Mouse (Mus musculus) CH12.LX (cell line): Measurements from ENCODE around the gene Pdgfc.

ENCODE experiments used
- CTCF ChIP-seq, 2 experiments: IDR thresholded peaks in 1 of 2; conservative IDR thresholded peaks in 1 of 2; 2 replicates each; pipeline ENCODE4 v1.5.1; 2011 to 2012; ENCODE audit warnings: low read depth in 2 of 2, low read length in 2 of 2, improper control_type of control experiment in 1 of 2, inconsistent platforms in 1 of 2, mild to moderate bottlenecking in 1 of 2, moderate library complexity in 1 of 2
- EP300 ChIP-seq: IDR thresholded peaks from 2 replicates; pipeline ENCODE4 v1.6.1; 2011; ENCODE audit warnings: low read length, improper control_type of control experiment
- ETS1 ChIP-seq: conservative IDR thresholded peaks from 2 replicates; pipeline ENCODE4 v1.6.1; 2012; ENCODE audit warnings: low read depth, mild to moderate bottlenecking, inconsistent platforms, low read length, improper control_type of control experiment, moderate library complexity
- GABPA ChIP-seq: IDR thresholded peaks from 2 replicates; pipeline ENCODE4 v1.6.1; 2012; ENCODE audit warnings: low read depth, low read length, improper control_type of control experiment, inconsistent platforms; ENCODE audit not compliant: insufficient replicate concordance
- MYC ChIP-seq: IDR thresholded peaks from 2 replicates; pipeline ENCODE4 v1.6.1; 2011; ENCODE audit warnings: low read depth, mild to moderate bottlenecking, improper control_type of control experiment, low read length
- PAX5 ChIP-seq: IDR thresholded peaks from 2 replicates; pipeline ENCODE4 v1.6.1; 2012; ENCODE audit warnings: low read length, inconsistent platforms, mixed read lengths
- POLR2A ChIP-seq: IDR thresholded peaks from 2 replicates; pipeline ENCODE4 v1.6.1; 2011; ENCODE audit warnings: low read depth, mild to moderate bottlenecking, improper control_type of control experiment, low read length
- SMC3 ChIP-seq: IDR thresholded peaks from 2 replicates; pipeline ENCODE4 v1.6.1; 2011; ENCODE audit warnings: low read depth, low read length, improper control_type of control experiment
- TBP ChIP-seq: conservative IDR thresholded peaks from 2 replicates; pipeline ENCODE4 v1.6.1; 2011; ENCODE audit warnings: low read depth, low read length, improper control_type of control experiment
- ZC3H11A ChIP-seq: IDR thresholded peaks from 2 replicates; pipeline ENCODE4 v1.6.1; 2012; ENCODE audit warnings: low read depth, mild to moderate bottlenecking, inconsistent platforms, low read length, improper control_type of control experiment
- ZNF384 ChIP-seq: IDR thresholded peaks from 2 replicates; pipeline ENCODE4 v1.6.1; 2012; ENCODE audit warnings: low read depth, low read length, improper control_type of control experiment, inconsistent platforms

GRCm38 (mm10) chr3:81028361-81028760, 7.9 kb upstream of the Pdgfc start:
- TF ChIP-seq EP300 (no peak), ZC3H11A (no peak), MYC (no peak), CTCF (conservative IDR thresholded peaks at IDR 0.05 in 1 of 2, IDR thresholded peaks at IDR 0.05 in 1 of 2; ENCODE audit: low read depth in 2 of 2, low read length in 2 of 2) (no peak), TBP (no peak), ETS1 (no peak), PAX5 (no peak), POLR2A (no peak), SMC3 (no peak), GABPA (no peak), ZNF384 (no peak)
